Comparison of ENCODE assay signal across 8 mouse cellular contexts in the genomic region with DNA sequence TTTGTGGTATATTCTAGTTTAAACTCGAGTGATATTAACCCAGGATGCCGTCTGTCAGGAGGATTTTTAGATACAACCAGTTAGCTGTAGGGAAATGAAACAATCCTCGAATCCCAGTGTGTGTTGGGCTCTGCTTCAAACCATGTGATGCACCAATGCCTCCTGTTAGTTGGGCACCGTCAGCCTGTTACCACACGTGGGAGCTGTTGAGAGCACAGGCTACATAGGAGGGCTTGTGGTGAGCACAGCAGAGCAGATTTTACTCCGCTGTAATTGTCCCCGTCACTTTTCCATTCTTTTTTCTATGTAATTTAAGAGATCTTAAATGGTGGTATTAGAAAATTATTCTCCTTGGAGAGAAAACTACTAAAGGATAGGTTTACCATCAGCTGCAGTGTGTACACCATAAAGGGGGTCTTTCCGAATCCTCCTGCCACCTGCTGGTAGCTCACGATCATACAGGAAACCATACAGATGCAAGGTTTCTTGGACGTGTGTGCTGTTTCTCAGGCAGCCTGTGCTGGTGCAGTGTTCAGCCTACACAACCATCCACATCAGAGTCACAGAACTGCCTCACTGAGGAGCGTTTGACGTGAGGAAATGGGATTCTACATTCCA. TPM values are rescaled to one million over a fixed set of nuclear protein-coding genes. Genes with fewer than 3 reads are reported as not detected.
DNase-seq lines count a peak whose midpoint lies in the region; ATAC-seq lines count a peak whose summit lies in the region.

No protein-coding gene starts in this region.

- 0 out of 2 replicates have a peak, but pooled peaks have one; percentile 56 for ATAC-seq in intestine, embryonic 16.5 days
- peak; percentile 65; the same call in 1 of the 2 replicates for ATAC-seq in liver, embryonic 11.5 days (replicated peaks; ENCODE audit: low FRiP score)

- H3K9me3 ChIP-seq in intestine, embryonic 16.5 days (ENCODE audit: control insufficient read depth, low read length), result no peaks in the 10 kb centered on the region
- no peaks in the 10 kb centered on the region for H3K9me3 ChIP-seq in liver, embryonic 11.5 days (ENCODE audit: control insufficient read depth, low read length)

- H3K4me1 ChIP-seq in intestine, embryonic 16.5 days (ENCODE audit: control insufficient read depth, insufficient read depth, low read length), result no peaks in the 10 kb centered on the region
- H3K4me1 ChIP-seq in liver, embryonic 11.5 days (replicated peaks; ENCODE audit: control insufficient read depth, insufficient read depth, low read length), result no peaks in the 10 kb centered on the region

- H3K9ac ChIP-seq in intestine, embryonic 16.5 days (ENCODE audit: low read depth, low read length), result no peak overlapping the region
- H3K9ac ChIP-seq in liver, embryonic 11.5 days (ENCODE audit: low read depth, low read length), result no peak overlapping the region

- H3K4me3 ChIP-seq in intestine, embryonic 16.5 days (ENCODE audit: low read length), result no peak overlapping the region
- H3K4me3 ChIP-seq in liver, embryonic 11.5 days (ENCODE audit: low read depth, low read length), result no peak overlapping the region

- DNase-seq in left cerebral cortex, postnatal 14 days (ENCODE audit: low spot score in 2 of 2), result peak; percentile 28 to 68
- DNase-seq in left cerebral cortex, postnatal 36 days (ENCODE audit: low spot score in 2 of 2), result no peak
- DNase-seq in MN1 (ENCODE audit: low spot score), result peak; percentile 21
- peak; percentile 39 to 64 for DNase-seq in cerebellum, postnatal 25 days
- DNase-seq in liver, embryonic 11.5 days (ENCODE audit: low spot score), result no peak
- DNase-seq in telencephalon, adult 2 months (ENCODE audit: low read depth, low spot score), result peak; percentile 38
- DNase-seq in testis, postnatal 10 days (ENCODE audit: low spot score), result no peak

- no peak overlapping the region for H3K27ac ChIP-seq in intestine, embryonic 16.5 days (ENCODE audit: low read length)
- no peak overlapping the region for H3K27ac ChIP-seq in liver, embryonic 11.5 days (ENCODE audit: low read depth, low read length)

- 65% methylated on average over 12 of the region's 12 CpGs for WGBS in intestine, embryonic 16.5 days
- WGBS in liver, embryonic 11.5 days, result 65% methylated on average over 12 of the region's 12 CpGs

- H3K27me3 ChIP-seq in intestine, embryonic 16.5 days (replicated peaks; ENCODE audit: control insufficient read depth, insufficient read depth, low read length), result no peaks in the 10 kb centered on the region
- H3K27me3 ChIP-seq in liver, embryonic 11.5 days (replicated peaks; ENCODE audit: control insufficient read depth, insufficient read depth, low read length), result no peaks in the 10 kb centered on the region

- peaks cover 16% of the 10 kb centered on the region for H3K36me3 ChIP-seq in intestine, embryonic 16.5 days (ENCODE audit: control insufficient read depth, insufficient read depth, low read length)
- peaks cover 28% of the 10 kb centered on the region for H3K36me3 ChIP-seq in liver, embryonic 11.5 days (ENCODE audit: control insufficient read depth, insufficient read depth, low read length)

- H3K4me2 ChIP-seq in intestine, embryonic 16.5 days (ENCODE audit: low read depth, low read length), result no peak overlapping the region
- H3K4me2 ChIP-seq in liver, embryonic 11.5 days, result no peak overlapping the region

- intact Hi-C loops in left cerebral cortex, postnatal 14 days (cut with DNase I), result no loop called here
- intact Hi-C loops in left cerebral cortex, postnatal 36 days (cut with DNase I), result no loop called here

RNA-seq across cellular contexts. Expression of a gene that starts 38.0 kb away (rescaled TPM):
- not detected for total RNA-seq in left cerebral cortex, postnatal 14 days (2021)
- total RNA-seq in left cerebral cortex, postnatal 36 days (2021), result not detected
- not detected in 2 replicates for polyA plus RNA-seq in intestine, embryonic 16.5 days (2015; fragmentation: Nextera tagmentation; extraction: Ambion mirVana)
- polyA plus RNA-seq in liver, embryonic 11.5 days (2014; fragmentation: Nextera tagmentation; extraction: Ambion mirVana), result not detected in 2 replicates

RNA-seq across cellular contexts. Expression of a gene that starts 57.4 kb away (rescaled TPM):
- total RNA-seq in left cerebral cortex, postnatal 14 days (2021), result 10 to 100 TPM; 32.4 to 34.5 TPM
- 10 to 100 TPM; 32.0 to 36.5 TPM for total RNA-seq in left cerebral cortex, postnatal 36 days (2021)
- 35.1 and 35.8 TPM in 2 replicates for polyA plus RNA-seq in intestine, embryonic 16.5 days (2015; fragmentation: Nextera tagmentation; extraction: Ambion mirVana)
- polyA plus RNA-seq in liver, embryonic 11.5 days (2014; fragmentation: Nextera tagmentation; extraction: Ambion mirVana), result 31.6 and 32.5 TPM in 2 replicates

Comparison
In these comparisons a context has a peak if more than half of its experiments do, and no peak if none do; other contexts are left out.
1. DNase-seq: peak in left cerebral cortex, postnatal 14 days (2 of 2), MN1 (single experiment), cerebellum, postnatal 25 days (2 of 2) and telencephalon, adult 2 months (single experiment); none in left cerebral cortex, postnatal 36 days (0 of 2), liver, embryonic 11.5 days (single experiment) and testis, postnatal 10 days (single experiment).